Mouse (Mus musculus) testis, adult 2 months (tissue): ENCODE measurements at regions not wholly inside any gene's neighbourhood (a gene's known extent, or its start where the extent isn't known, plus 50 kb on each side); places are given as distances from the start of the nearest gene placed in this dataset.

Source experiments
- H3K27ac ChIP-seq: fragments of 200-500 bp; 2 replicates; pipeline ENCODE4 v1.5.1; 2012; ENCODE audit warnings: low read depth, low read length; ENCODE audit not compliant: control insufficient read depth, insufficient read depth
- H3K27me3 ChIP-seq: fragments of 200-500 bp; 2 replicates; pipeline ENCODE4 v1.6.1; 2012; ENCODE audit warnings: mild to moderate bottlenecking, low read length, moderate library complexity; ENCODE audit not compliant: control insufficient read depth, insufficient read depth
- H3K36me3 ChIP-seq: fragments of 200-500 bp; 2 replicates; pipeline ENCODE4 v1.6.1; 2012; ENCODE audit warnings: mild to moderate bottlenecking, low read length; ENCODE audit not compliant: control insufficient read depth, insufficient read depth
- H3K4me1 ChIP-seq: fragments of 200-500 bp; 2 replicates; pipeline ENCODE4 v1.6.1; 2012; ENCODE audit warnings: low read length; ENCODE audit not compliant: control insufficient read depth, insufficient read depth
- H3K4me3 ChIP-seq: fragments of 200-500 bp; 2 replicates; pipeline ENCODE4 v1.5.1; 2012; ENCODE audit warnings: low read depth, mild to moderate bottlenecking, low read length, moderate library complexity, mixed read lengths; ENCODE audit not compliant: control insufficient read depth
- CTCF ChIP-seq: fragments of 200-500 bp; IDR thresholded peaks from 2 replicates; pipeline ENCODE4 v1.5.1; 2012; ENCODE audit warnings: low read depth, mild to moderate bottlenecking, inconsistent platforms, low read length, moderate library complexity; ENCODE audit not compliant: control insufficient read depth, insufficient read depth, insufficient replicate concordance
- POLR2A ChIP-seq: fragments of 200-500 bp; IDR thresholded peaks from 2 replicates; pipeline ENCODE4 v1.6.1; 2012; ENCODE audit warnings: low read depth, mild to moderate bottlenecking, inconsistent platforms, low read length, moderate library complexity; ENCODE audit not compliant: control insufficient read depth

- TF ChIP-seq CTCF: no peak
- H3K36me3 ChIP-seq: no peaks in the 10 kb centered on the region
- H3K27me3 ChIP-seq: no peaks in the 10 kb centered on the region
- no peaks in the 10 kb centered on the region for H3K4me1 ChIP-seq
- no peak overlapping the region for H3K4me3 ChIP-seq
- H3K27ac ChIP-seq: no peak overlapping the region
These were observed 2634.2 kb downstream of the 9330182O14Rik start for GRCm38 (mm10) chr15:42768396-42768795.

- no peaks in the 10 kb centered on the region for H3K27me3 ChIP-seq
- TF ChIP-seq POLR2A (no peak), CTCF (no peak)
These were observed 2645.7 kb downstream of the 9330182O14Rik start for GRCm38 (mm10) chr15:42779903-42780302.

GRCm38 (mm10) chr15:42801217-42801616, 2667.1 kb downstream of the 9330182O14Rik start:
- H3K4me3 ChIP-seq: no peak overlapping the region
- no peaks in the 10 kb centered on the region for H3K4me1 ChIP-seq
- TF ChIP-seq POLR2A (no peak), CTCF (no peak)
- no peaks in the 10 kb centered on the region for H3K27me3 ChIP-seq
- H3K27ac ChIP-seq: no peak overlapping the region
- no peaks in the 10 kb centered on the region for H3K36me3 ChIP-seq

More at GRCm38 (mm10) chr15:42779903-42780302, 2645.7 kb downstream of the 9330182O14Rik start:
- no peaks in the 10 kb centered on the region for H3K36me3 ChIP-seq
- no peak overlapping the region for H3K4me3 ChIP-seq
- H3K27ac ChIP-seq: no peak overlapping the region
- no peaks in the 10 kb centered on the region for H3K4me1 ChIP-seq

- Histone ChIP-seq H3K4me1 (no peaks in the 10 kb centered on the region), H3K27me3 (no peaks in the 10 kb centered on the region), H3K36me3 (no peaks in the 10 kb centered on the region), H3K27ac (no peak overlapping the region), H3K4me3 (no peak overlapping the region)
- TF ChIP-seq POLR2A (no peak), CTCF (no peak)
These were observed 2676.8 kb downstream of the 9330182O14Rik start for GRCm38 (mm10) chr15:42810871-42811490.

- no peak for TF ChIP-seq CTCF
- TF ChIP-seq POLR2A: no peak
- H3K4me3 ChIP-seq: no peak overlapping the region
- no peak overlapping the region for H3K27ac ChIP-seq
- H3K27me3 ChIP-seq: no peaks in the 10 kb centered on the region
- no peaks in the 10 kb centered on the region for H3K4me1 ChIP-seq
- no peaks in the 10 kb centered on the region for H3K36me3 ChIP-seq
These were observed 2681.0 kb downstream of the 9330182O14Rik start for GRCm38 (mm10) chr15:42815026-42815724.

GRCm38 (mm10) chr15:42838839-42839238, 2704.7 kb downstream of the 9330182O14Rik start:
- no peak overlapping the region for H3K4me3 ChIP-seq
- H3K36me3 ChIP-seq: no peaks in the 10 kb centered on the region
- no peak for TF ChIP-seq POLR2A
- TF ChIP-seq CTCF: no peak
- H3K27ac ChIP-seq: no peak overlapping the region
- no peaks in the 10 kb centered on the region for H3K4me1 ChIP-seq
- no peaks in the 10 kb centered on the region for H3K27me3 ChIP-seq

GRCm38 (mm10) chr15:42850003-42850402, 2715.8 kb downstream of the 9330182O14Rik start:
- TF ChIP-seq CTCF (no peak), POLR2A (no peak)
- Histone ChIP-seq H3K27ac (no peak overlapping the region), H3K4me3 (no peak overlapping the region), H3K4me1 (no peaks in the 10 kb centered on the region), H3K27me3 (no peaks in the 10 kb centered on the region), H3K36me3 (no peaks in the 10 kb centered on the region)
